Mouse (Mus musculus) testis, postnatal 10 days (tissue): Measurements from ENCODE around the gene Trmo.

Source experiments
- DNase-seq: peaks from one replicate; pipeline ENCODE4 v3.0.0; 2021; ENCODE audit warnings: low spot score

The Trmo gene

GRCm38 (mm10) chr4:46370406-46370805 lies 18.8 kb downstream of the Trmo start:
- no peak for DNase-seq

DNA sequence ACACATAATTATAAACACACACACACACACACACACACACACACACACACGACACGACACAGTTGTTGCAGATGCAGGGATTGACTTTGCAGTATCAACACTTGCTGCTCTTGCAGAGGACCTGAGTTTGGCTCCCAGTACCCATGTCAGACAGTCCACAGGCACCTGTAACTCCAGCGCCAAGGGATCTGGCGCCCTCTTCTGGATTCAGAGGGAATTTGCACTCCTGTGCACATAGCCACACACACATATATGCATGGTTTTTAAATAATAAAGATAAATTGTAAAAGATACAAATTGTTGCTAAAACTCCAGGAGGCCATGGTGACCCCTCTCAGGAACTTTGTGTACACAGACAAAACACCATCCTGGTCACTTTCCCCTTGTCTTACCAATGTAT lies 20.2 kb downstream of the Trmo start:
- DNase-seq: no peak

DNA sequence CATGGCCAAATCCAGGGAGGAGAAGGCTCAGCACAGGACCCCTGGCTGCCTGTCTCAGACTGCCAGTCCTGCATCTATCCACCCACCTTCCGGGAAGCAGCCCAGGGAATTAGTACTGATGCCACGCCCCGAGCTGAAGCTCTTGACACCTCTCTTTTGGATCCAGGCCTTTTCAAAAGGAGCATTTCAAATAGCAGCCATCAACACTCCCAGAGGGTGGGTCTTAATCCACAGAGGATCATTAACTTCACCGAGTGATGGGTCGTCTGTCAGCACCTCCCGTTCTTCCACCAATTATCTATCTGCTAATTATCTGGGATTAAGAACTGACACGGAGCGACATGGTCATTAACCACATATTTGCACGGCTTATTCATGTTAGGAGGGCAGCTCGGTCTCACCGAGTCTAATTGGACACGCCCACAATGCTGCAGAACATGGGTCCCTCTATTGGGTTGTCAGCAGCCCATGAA lies 21.7 kb downstream of the Trmo start:
- DNase-seq: no peak

DNA sequence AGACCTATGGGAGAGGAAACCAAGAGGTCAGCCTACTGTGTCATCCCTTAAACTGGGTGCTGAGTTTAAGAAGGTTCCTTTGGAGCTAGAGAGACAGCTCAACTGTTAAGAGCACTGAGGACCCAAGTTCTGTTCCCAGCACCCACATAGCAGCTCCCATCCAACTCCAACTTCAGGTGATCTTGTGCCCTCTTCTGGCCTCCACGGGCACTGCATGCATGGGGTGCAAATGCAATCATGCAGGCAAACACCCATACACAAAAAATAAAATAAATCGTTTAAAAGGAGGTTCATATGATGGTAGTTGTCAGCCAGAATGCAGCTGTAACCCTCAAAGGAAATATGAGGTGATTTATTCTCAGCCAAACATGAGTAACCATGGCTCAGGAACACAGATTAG lies 24.9 kb downstream of the Trmo start:
- DNase-seq: no peak

- DNase-seq: no peak
Measured at GRCm38 (mm10) chr4:46361258-46361657, 28.0 kb downstream of the Trmo start.

DNA sequence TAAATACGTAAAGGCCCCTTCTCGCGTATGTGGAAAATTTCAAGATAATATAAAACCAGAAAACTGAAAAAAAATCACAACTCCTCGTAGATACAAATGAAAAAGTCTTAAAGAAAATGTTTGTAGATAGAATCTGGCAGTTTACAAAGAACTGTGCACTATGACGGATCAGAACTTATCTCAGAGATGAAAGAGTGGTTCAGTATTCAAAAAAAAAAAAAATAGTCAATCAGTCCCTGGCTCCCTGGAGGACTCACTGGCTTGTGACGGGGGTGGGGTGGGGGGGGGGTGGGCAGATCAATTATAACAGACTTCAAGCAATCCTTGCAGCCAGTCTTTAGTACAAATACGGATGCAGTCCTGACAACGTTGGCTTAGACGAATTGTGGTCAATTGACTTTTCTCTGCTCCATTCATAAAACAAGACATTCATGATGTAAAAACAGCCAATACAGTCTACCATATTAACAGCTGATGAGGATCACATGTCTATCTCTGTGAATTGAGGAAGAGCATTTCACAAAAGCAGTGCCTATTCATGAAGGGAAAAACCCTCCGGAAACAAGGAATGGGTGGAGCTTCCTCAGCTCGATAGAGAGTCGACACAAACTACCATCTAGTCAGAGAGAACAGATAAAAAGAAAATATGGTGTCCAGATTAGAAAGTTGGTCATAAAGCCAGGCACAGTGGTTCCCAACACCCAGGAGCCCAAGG lies 29.5 kb downstream of the Trmo start:
- DNase-seq: no peak

DNA sequence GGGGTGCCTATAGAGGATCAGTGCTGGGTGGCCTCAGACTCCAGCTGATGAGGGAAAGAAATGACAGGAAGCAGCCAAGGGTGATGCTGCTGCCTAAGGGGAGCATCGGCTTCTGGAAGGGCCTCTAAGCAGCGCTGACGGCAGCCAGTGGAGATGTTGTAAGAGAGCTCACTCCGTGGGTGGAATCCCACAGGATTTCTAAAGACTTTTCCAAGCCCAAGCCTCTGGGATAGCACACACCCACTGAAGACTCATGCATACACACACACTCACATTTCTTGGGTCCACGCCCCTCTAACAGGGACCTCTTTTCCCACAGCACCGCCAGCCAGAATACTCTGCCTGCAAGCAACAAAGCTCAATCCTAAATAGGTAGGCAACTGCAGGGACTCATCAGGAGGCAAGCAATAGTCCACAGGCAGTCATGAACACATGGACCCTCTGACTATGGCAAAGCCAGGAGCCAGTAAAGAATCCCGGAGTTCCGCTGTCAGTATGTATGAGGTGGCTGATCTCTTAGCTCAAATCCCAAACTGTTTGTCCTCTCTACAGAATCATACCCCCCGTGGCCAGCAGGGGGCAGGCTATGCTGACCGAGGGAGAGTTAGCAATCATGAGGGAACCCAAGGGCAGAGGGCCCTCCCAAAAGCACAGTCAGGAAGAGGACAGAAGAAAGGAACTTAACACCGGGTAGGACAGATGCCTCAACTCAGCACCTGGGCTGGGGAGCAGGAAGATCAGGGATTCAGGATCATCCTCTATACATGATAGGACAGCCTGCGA lies 32.7 kb downstream of the Trmo start:
- DNase-seq: peak; percentile 83

- DNase-seq: no peak
Measured at GRCm38 (mm10) chr4:46353045-46353444, 36.2 kb downstream of the Trmo start.

GRCm38 (mm10) chr4:46349530-46349929 lies 39.7 kb downstream of the Trmo start:
- DNase-seq: no peak

DNA sequence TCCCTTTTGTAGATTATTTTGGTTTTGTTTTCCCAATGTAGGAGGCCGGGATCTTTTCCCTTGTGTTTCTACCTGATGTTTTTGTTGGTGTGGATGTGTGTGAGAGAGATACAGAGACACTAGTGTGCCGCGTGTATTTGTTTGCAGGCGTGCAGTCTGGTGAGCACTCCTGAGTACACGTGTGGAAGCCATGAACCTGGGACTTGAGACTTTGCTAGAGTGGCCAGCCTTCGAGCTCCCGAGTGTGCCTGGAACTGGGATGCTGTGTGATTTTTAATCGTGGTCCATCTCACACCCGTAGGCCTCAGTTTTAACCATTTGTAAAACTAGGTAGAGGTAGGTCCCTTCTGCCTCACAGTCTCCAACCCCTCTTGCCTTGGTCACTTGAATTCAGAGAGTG lies 40.3 kb downstream of the Trmo start:
- DNase-seq: no peak

GRCm38 (mm10) chr4:46347580-46348515 lies 41.4 kb downstream of the Trmo start:
- no peak for DNase-seq

GRCm38 (mm10) chr4:46347141-46347540 lies 42.1 kb downstream of the Trmo start:
- no peak for DNase-seq

- no peak for DNase-seq
Measured at GRCm38 (mm10) chr4:46346221-46346620, 43.0 kb downstream of the Trmo start.

DNA sequence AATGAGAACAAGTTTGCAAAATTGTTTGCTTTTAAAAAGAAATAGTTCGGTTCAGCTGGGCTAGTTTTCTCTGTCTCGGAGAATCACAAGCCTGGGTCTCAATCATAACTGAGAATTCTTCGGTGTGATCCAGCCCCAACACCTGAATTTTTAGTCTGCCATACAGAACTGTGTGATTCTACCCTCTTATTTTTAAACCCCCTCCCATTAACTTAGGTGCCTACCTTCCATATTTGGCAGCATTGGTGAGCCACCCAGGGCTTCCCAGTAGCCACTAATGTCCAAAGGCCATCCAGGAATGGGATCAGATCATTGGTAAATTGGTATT lies 43.5 kb downstream of the Trmo start:
- DNase-seq: no peak

DNA sequence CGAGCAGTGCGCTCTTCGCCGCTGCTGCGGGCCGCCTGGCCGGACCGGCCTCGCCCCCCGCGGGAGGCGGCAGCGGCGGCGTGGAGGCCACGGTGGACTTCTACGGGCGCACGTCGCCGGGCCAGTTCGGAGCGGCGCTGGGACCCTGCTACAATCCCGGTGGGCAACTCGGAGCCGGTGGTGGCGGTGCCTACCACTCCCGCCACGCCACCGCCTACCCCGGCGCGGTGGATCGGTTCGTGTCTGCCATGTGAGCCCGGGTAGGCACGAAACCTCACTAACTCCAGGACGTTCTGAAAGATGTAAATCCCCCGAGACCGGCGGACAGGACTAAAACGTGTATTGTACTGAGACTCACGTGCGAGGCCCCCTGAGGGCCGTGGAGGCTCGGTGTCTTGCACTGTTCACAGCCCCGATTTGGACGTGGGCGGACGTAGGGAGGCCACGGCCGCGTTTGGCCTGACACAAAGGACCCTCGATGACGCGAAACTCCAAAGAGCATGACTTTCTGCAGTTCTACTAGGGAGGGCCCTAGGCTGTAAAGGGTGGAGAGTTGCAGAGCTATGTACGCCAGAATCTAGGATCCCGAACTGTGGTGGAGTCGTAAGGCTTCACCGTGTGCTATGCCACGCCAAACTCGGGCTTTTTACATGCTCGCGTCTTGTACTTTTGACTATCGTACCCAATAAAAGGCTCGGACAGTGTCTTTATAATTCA lies 44.0 kb downstream of the Trmo start:
- DNase-seq: no peak

DNA sequence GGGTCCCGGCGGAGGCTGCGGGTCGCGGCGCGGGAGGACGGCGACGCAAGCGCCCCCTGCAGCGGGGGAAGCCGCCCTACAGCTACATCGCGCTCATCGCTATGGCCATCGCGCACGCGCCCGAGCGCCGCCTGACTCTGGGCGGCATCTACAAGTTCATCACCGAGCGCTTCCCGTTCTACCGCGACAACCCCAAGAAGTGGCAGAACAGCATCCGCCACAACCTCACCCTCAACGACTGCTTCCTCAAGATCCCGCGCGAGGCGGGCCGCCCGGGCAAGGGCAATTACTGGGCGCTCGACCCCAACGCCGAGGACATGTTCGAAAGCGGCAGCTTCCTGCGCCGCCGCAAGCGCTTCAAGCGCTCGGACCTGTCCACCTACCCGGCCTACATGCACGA lies 44.9 kb downstream of the Trmo start:
- DNase-seq: no peak

DNA sequence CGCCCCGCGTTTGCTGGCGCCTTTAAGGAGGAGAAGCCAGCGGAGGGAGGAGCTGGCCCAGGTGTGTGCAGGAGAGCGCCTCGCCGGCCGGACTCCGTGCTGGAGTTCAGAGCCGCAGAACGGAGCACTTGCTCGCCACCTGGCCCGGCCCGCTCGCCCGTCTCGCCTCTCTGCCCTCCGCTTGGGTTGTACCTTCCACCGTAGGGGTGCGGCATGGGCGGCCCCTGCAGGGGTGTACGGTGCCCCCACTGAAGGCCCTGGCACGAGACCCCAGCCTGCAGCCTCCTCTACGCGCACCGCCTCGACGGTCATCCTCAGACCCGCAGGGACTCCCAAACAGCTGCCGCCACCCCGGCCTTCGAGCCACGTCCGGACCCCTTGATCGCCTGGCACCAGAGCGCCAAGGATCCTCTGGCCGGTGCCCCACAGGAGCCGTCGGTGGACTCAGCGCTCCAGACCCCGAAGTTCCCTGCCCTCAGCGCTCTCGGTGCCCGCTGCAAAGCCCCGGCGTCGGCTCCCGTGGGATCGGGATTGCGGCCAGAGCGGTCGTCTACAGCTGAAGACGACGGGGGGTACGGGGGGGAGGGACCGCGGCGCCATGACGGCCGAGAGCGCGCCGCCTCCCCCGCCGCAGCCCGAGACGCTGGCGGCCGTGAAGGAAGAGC lies 45.5 kb downstream of the Trmo start, which contains the start of gene Foxe1:
Gene Foxe1, plus strand, starts transcription at position 14 of the 665 bp plus-strand sequence.
- no peak for DNase-seq

DNA sequence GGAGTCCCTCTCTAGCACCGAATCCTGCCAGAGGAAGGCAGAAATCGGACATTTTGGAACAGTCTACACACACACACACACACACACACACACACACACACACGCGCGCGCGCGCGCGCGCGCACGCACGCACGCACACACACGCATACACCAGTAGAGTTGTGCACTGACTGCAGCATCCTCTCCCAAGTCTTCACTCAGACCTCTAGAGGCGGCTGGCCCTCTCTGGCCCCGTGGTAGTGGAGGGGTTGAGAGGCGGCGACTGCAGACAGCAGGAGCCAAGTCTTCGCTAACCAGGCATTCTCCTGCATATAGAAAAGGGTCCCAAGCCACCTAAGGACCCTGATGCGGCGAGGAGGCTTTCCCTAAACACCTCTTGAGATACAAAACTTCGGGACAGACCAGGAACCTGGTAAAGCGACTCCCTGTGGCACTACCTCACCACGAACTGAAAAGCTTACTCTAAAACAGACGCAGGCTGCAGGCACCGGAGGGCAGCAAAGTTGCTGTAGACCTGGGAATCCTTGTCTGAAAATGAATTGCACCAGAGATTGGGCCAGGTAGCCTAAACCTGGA lies 46.4 kb downstream of the Trmo start:
- DNase-seq: no peak

GRCm38 (mm10) chr4:46341831-46342680 lies 47.2 kb downstream of the Trmo start:
- DNase-seq: no peak

GRCm38 (mm10) chr4:46339584-46339983 lies 49.7 kb downstream of the Trmo start:
- no peak for DNase-seq
